Comparison of ENCODE assay signal across 12 mouse cellular contexts in genomic region chr3:87498266-87498665, GRCm38 (mm10).
"Had no signal": no experiment of that assay in that cellular context is flagged by ENCODE, and none has a peak within 500 bp of the region (broad histone marks: within the 10 kb centered on the region; RNA-seq: fewer than 3 reads in every experiment).

No protein-coding gene starts in this region.

- H3K36me3 ChIP-seq: liver, embryonic 13.5 days; lung, embryonic 15.5 days; midbrain, embryonic 15.5 days; neural tube, embryonic 13.5 days had no signal

- H3K27me3 ChIP-seq: liver, embryonic 13.5 days; lung, embryonic 15.5 days; midbrain, embryonic 15.5 days; neural tube, embryonic 13.5 days had no signal

- H3K27ac ChIP-seq: layer of hippocampus, adult 2 months; liver, embryonic 13.5 days; lung, embryonic 15.5 days; midbrain, embryonic 15.5 days; neural tube, embryonic 13.5 days had no signal

- H3K9ac ChIP-seq: liver, embryonic 13.5 days; liver, postnatal 0 days; lung, embryonic 15.5 days; midbrain, embryonic 15.5 days; neural tube, embryonic 13.5 days had no signal

- DNase-seq: kidney, adult 18-20 months; kidney, postnatal 10 days; kidney, postnatal 4 days; liver, embryonic 13.5 days; liver, postnatal 0 days; lung, postnatal 14 days; thymus, adult 2 months; thymus, postnatal 25 days had no signal

- H3K4me1 ChIP-seq: liver, embryonic 13.5 days; lung, embryonic 15.5 days; midbrain, embryonic 15.5 days; neural tube, embryonic 13.5 days had no signal

- H3K9me3 ChIP-seq: liver, embryonic 13.5 days; lung, embryonic 15.5 days; midbrain, embryonic 15.5 days; neural tube, embryonic 13.5 days had no signal

- ATAC-seq: liver, postnatal 0 days; midbrain, embryonic 15.5 days had no signal

- H3K4me3 ChIP-seq: layer of hippocampus, adult 2 months; liver, embryonic 13.5 days; lung, embryonic 15.5 days; midbrain, embryonic 15.5 days; neural tube, embryonic 13.5 days had no signal

- H3K4me2 ChIP-seq: liver, embryonic 13.5 days; lung, embryonic 15.5 days; midbrain, embryonic 15.5 days; neural tube, embryonic 13.5 days had no signal
